Mouse (Mus musculus) G1E-ER4 (cell line): Measurements from ENCODE around the gene Bahcc1. TPM values are rescaled to one million over a fixed set of nuclear protein-coding genes. Genes with fewer than 3 reads are reported as not detected.

Source experiments
- GATA1 ChIP-seq: IDR thresholded peaks from one replicate; pipeline ENCODE4 v1.8.0; 2012; ENCODE audit warnings: low read length, inconsistent platforms
- polyA plus RNA-seq: library from polyadenylated mRNA; stranded (reverse); fragments of >175 nt; gene quantifications from 2 replicates; pipeline ENCODE4 v1.2.3, GENCODE M21; 2012

Gene Bahcc1
- 0.12 TPM in 2 replicates for polyA plus RNA-seq

GRCm38 (mm10) chr11:120232230-120233097 is at the start of gene Bahcc1:
Gene Bahcc1 (plus strand): TSS chr11:120232947.
- TF ChIP-seq GATA1, result no peak

- TF ChIP-seq GATA1, result no peak
Observed at GRCm38 (mm10) chr11:120183180-120183579, 49.6 kb upstream of the Bahcc1 start.

- TF ChIP-seq GATA1, result no peak
Observed at GRCm38 (mm10) chr11:120183708-120184107, 49.0 kb upstream of the Bahcc1 start.

- no peak for TF ChIP-seq GATA1
Observed at GRCm38 (mm10) chr11:120184371-120185315, 48.1 kb upstream of the Bahcc1 start.

- TF ChIP-seq GATA1, result no peak
Observed at GRCm38 (mm10) chr11:120185316-120186141, 47.2 kb upstream of the Bahcc1 start.

- TF ChIP-seq GATA1, result no peak
Observed at GRCm38 (mm10) chr11:120186145-120186740, 46.5 kb upstream of the Bahcc1 start.

GRCm38 (mm10) chr11:120186821-120187235 is 45.9 kb upstream of the Bahcc1 start:
- TF ChIP-seq GATA1, result no peak

- TF ChIP-seq GATA1, result no peak
Observed at GRCm38 (mm10) chr11:120187236-120188101, 45.3 kb upstream of the Bahcc1 start.

GRCm38 (mm10) chr11:120188102-120188480 is 44.7 kb upstream of the Bahcc1 start:
- no peak for TF ChIP-seq GATA1

GRCm38 (mm10) chr11:120188481-120189441 is 44.0 kb upstream of the Bahcc1 start:
- no peak for TF ChIP-seq GATA1

- no peak for TF ChIP-seq GATA1
Observed at GRCm38 (mm10) chr11:120189459-120190312, 43.1 kb upstream of the Bahcc1 start.
